Comparison of ENCODE assay signal across 20 mouse cellular contexts in genomic region chr2:180362585-180363433, GRCm38 (mm10). TPM values are rescaled to one million over a fixed set of nuclear protein-coding genes. Genes with fewer than 3 reads are reported as not detected.
DNase-seq lines count a peak whose midpoint lies in the region; ATAC-seq lines count a peak whose summit lies in the region.
"Had no signal": no experiment of that assay in that cellular context is flagged by ENCODE, and none has a peak within 500 bp of the region (broad histone marks: within the 10 kb centered on the region; RNA-seq: fewer than 3 reads in every experiment).

No protein-coding gene starts in this region.

- no peaks in the 10 kb centered on the region for H3K4me1 ChIP-seq in embryonic facial prominence, embryonic 15.5 days
- H3K4me1 ChIP-seq in heart, embryonic 10.5 days: peaks cover 62% of the 10 kb centered on the region

- WGBS in embryonic facial prominence, embryonic 15.5 days: 61% methylated on average over 7 of the region's 7 CpGs
- WGBS in heart, embryonic 10.5 days: 33% methylated on average over 7 of the region's 7 CpGs

- no peaks in the 10 kb centered on the region for H3K9me3 ChIP-seq in embryonic facial prominence, embryonic 15.5 days (replicated peaks)
- no peaks in the 10 kb centered on the region for H3K9me3 ChIP-seq in heart, embryonic 10.5 days
- H3K9me3 ChIP-seq: midbrain, embryonic 10.5 days had no signal

- intact Hi-C loops in heart, postnatal 10 days (cut with DNase I): no loop called here

- ATAC-seq in embryonic facial prominence, embryonic 15.5 days (ENCODE audit: insufficient number of reproducible peaks, low FRiP score, low TSS enrichment, low read depth): peak; percentile 77
- no peak for ATAC-seq in megakaryocyte progenitor cell, adult 5-6 weeks (replicated peaks; ENCODE audit: poor library complexity)
- no peak for ATAC-seq in megakaryocyte-erythroid progenitor cell, adult 5-6 weeks (replicated peaks; ENCODE audit: low FRiP score, low TSS enrichment, poor library complexity, severe bottlenecking)
- ATAC-seq: hindbrain, embryonic 16.5 days had no signal

- H3K27me3 ChIP-seq in embryonic facial prominence, embryonic 15.5 days: peaks cover 9% of the 10 kb centered on the region; the same call in 1 of the 2 replicates
- H3K27me3 ChIP-seq in heart, embryonic 10.5 days (ENCODE audit: insufficient read depth, poor library complexity, severe bottlenecking): no peaks in the 10 kb centered on the region

- no peak overlapping the region for H3K4me2 ChIP-seq in embryonic facial prominence, embryonic 15.5 days (replicated peaks)

- DNase-seq in heart, adult 18-20 months: peak; percentile 33 to 47
- DNase-seq in heart, postnatal 4 days: no peak
- DNase-seq in heart, embryonic 10.5 days (ENCODE audit: low spot score): no peak
- DNase-seq in heart, postnatal 10 days: peak; percentile 34 to 39
- no peak for DNase-seq in adrenal gland, adult 2 months
- DNase-seq: adrenal gland, postnatal 10 days; cerebellum, adult 11 months; cerebellum, postnatal 36 days; kidney, adult 18-20 months; kidney, postnatal 25 days; lung, adult 18-20 months; right cerebral cortex, postnatal 4 days had no signal

- no peak overlapping the region for H3K27ac ChIP-seq in embryonic facial prominence, embryonic 15.5 days (replicated peaks)
- peak overlapping the region; percentile 88 for H3K27ac ChIP-seq in heart, embryonic 10.5 days
- H3K27ac ChIP-seq: midbrain, embryonic 10.5 days had no signal

- no peak overlapping the region for H3K4me3 ChIP-seq in embryonic facial prominence, embryonic 15.5 days (replicated peaks)
- H3K4me3 ChIP-seq in heart, embryonic 10.5 days: peak overlapping the region; percentile 23; the same call in 1 of the 2 replicates
- H3K4me3 ChIP-seq: midbrain, embryonic 10.5 days had no signal

- no peaks in the 10 kb centered on the region for H3K36me3 ChIP-seq in embryonic facial prominence, embryonic 15.5 days
- H3K36me3 ChIP-seq in heart, embryonic 10.5 days: no peaks in the 10 kb centered on the region
- H3K36me3 ChIP-seq: midbrain, embryonic 10.5 days had no signal

- no peak overlapping the region for H3K9ac ChIP-seq in embryonic facial prominence, embryonic 15.5 days

RNA-seq across cellular contexts. Expression of gene Gata5, which starts 28.3 kb away (rescaled TPM):
- under 1 TPM; 0.35 to 0.80 TPM for total RNA-seq in heart, adult 18-20 months (2021)
- 1 to 10 TPM; 1.6 to 2.5 TPM for total RNA-seq in heart, postnatal 4 days (2021)
- not detected in 2 replicates for polyA plus RNA-seq in embryonic facial prominence, embryonic 15.5 days (2015; fragmentation: Nextera tagmentation; extraction: Ambion mirVana)
- 34.7 and 41.3 TPM in 2 replicates for polyA plus RNA-seq in heart, embryonic 10.5 days (2016; fragmentation: Nextera tagmentation; extraction: Ambion mirVana)
- 1 to 10 TPM; 1.0 to 1.2 TPM for total RNA-seq in heart, postnatal 10 days (2021)
- total RNA-seq in adrenal gland, adult 2 months (2021): under 1 TPM; 0.09 to 0.28 TPM
- 0.25 and 0.31 TPM in 2 replicates for polyA plus RNA-seq in adrenal gland, adult 2 months (2012; rRNA removed)
- total RNA-seq in megakaryocyte progenitor cell, adult 5-6 weeks (2015): not detected in 2 replicates
- not detected in 2 replicates for total RNA-seq in megakaryocyte progenitor cell, adult 5-6 weeks (2017)
- not detected in 2 replicates for total RNA-seq in megakaryocyte-erythroid progenitor cell, adult 5-6 weeks (2014; fragmentation: Nextera tagmentation)
- not detected in 2 replicates for total RNA-seq in megakaryocyte-erythroid progenitor cell, adult 5-6 weeks (2017)
- total RNA-seq: granulocyte monocyte progenitor cell, adult 5-6 weeks; left cerebral cortex, adult 8-10 months had no signal
- polyA plus RNA-seq: hindbrain, embryonic 16.5 days; neural tube, embryonic 14.5 days had no signal

Comparison
In these comparisons a context has a peak if more than half of its experiments do, and no peak if none do; other contexts are left out.
1. DNase-seq: peak in heart, adult 18-20 months (2 of 2) and heart, postnatal 10 days (2 of 2); none in heart, postnatal 4 days (single experiment), heart, embryonic 10.5 days (single experiment) and adrenal gland, adult 2 months (single experiment).